In genomic region chr15:88716350-88716749, GRCm38 (mm10) we compare ENCODE assay signal across 8 mouse cellular contexts. TPM values are rescaled to one million over a fixed set of nuclear protein-coding genes. Genes with fewer than 3 reads are reported as not detected.
DNase-seq lines count a peak whose midpoint lies in the region; ATAC-seq and TF ChIP-seq lines count a peak whose summit lies in the region.

No protein-coding gene starts in this region.

- TF ChIP-seq POLR2A in MEL (IDR thresholded peaks at IDR 0.05; ENCODE audit: control insufficient read depth in 1 of 2, insufficient read depth in 1 of 2, low read depth in 1 of 2, low read length in 2 of 2, poor library complexity in 1 of 2) = no peak

- intact Hi-C loops in left cerebral cortex, postnatal 36 days (cut with DNase I) = no loop called here

- H3K4me1 ChIP-seq in intestine, postnatal 0 days (replicated peaks; ENCODE audit: control insufficient read depth, insufficient read depth, low read length) = no peaks in the 10 kb centered on the region
- H3K4me1 ChIP-seq in intestine, embryonic 16.5 days (ENCODE audit: control insufficient read depth, insufficient read depth, low read length) = no peaks in the 10 kb centered on the region
- no peaks in the 10 kb centered on the region for H3K4me1 ChIP-seq in MEL (ENCODE audit: control insufficient read depth in 1 of 2, insufficient read depth in 2 of 2, low read length in 2 of 2)

- no peak overlapping the region for H3K9ac ChIP-seq in intestine, postnatal 0 days (ENCODE audit: low read depth, low read length)
- no peak overlapping the region for H3K9ac ChIP-seq in intestine, embryonic 16.5 days (ENCODE audit: low read depth, low read length)
- no peak overlapping the region for H3K9ac ChIP-seq in MEL (ENCODE audit: control insufficient read depth, low read depth, low read length, poor library complexity, severe bottlenecking)

- no peak for TF ChIP-seq EP300 in MEL (IDR thresholded peaks at IDR 0.05; ENCODE audit: low read depth in 1 of 2, low read length in 2 of 2)

- ATAC-seq in intestine, postnatal 0 days = no peak
- ATAC-seq in intestine, embryonic 16.5 days = no peak

- no peaks in the 10 kb centered on the region for H3K27me3 ChIP-seq in intestine, postnatal 0 days (replicated peaks; ENCODE audit: control insufficient read depth, insufficient read depth, low read length)
- H3K27me3 ChIP-seq in intestine, embryonic 16.5 days (replicated peaks; ENCODE audit: control insufficient read depth, insufficient read depth, low read length) = no peaks in the 10 kb centered on the region
- no peaks in the 10 kb centered on the region for H3K27me3 ChIP-seq in MEL (ENCODE audit: control insufficient read depth in 1 of 2, insufficient read depth in 2 of 2, low read length in 2 of 2)

- H3K9me3 ChIP-seq in intestine, postnatal 0 days (ENCODE audit: control insufficient read depth) = no peaks in the 10 kb centered on the region
- no peaks in the 10 kb centered on the region for H3K9me3 ChIP-seq in intestine, embryonic 16.5 days (ENCODE audit: control insufficient read depth, low read length)
- H3K9me3 ChIP-seq in MEL (replicated peaks; ENCODE audit: insufficient read depth, low read length) = no peaks in the 10 kb centered on the region

- TF ChIP-seq CTCF in intestine, postnatal 0 days (IDR thresholded peaks at IDR 0.05; ENCODE audit: low read depth) = peak; percentile 60
- TF ChIP-seq CTCF in MEL (IDR thresholded peaks at IDR 0.05 in 2 of 3, conservative IDR thresholded peaks at IDR 0.05 in 1 of 3; ENCODE audit: control insufficient read depth in 1 of 3, insufficient read depth in 1 of 3, low read depth in 2 of 3, low read length in 3 of 3, poor library complexity in 1 of 3, severe bottlenecking in 1 of 3) = peak in 2 of 3 experiments; percentile 55 to 82; a peak in 4 of 6 replicates

- TF ChIP-seq RAD21 in MEL (IDR thresholded peaks at IDR 0.05; ENCODE audit: low read depth, low read length) = peak; percentile 13

- peaks cover 89% of the 10 kb centered on the region for H3K36me3 ChIP-seq in intestine, postnatal 0 days (ENCODE audit: control insufficient read depth, insufficient read depth)
- peaks cover 37% of the 10 kb centered on the region for H3K36me3 ChIP-seq in intestine, embryonic 16.5 days (ENCODE audit: control insufficient read depth, insufficient read depth, low read length)
- peaks cover 0 to 47% of the 10 kb centered on the region in 2 experiments; a peak in 2 of 4 replicates for H3K36me3 ChIP-seq in MEL (ENCODE audit: control insufficient read depth in 1 of 2, insufficient read depth in 2 of 2, low read length in 2 of 2)

- no peak overlapping the region for H3K27ac ChIP-seq in intestine, postnatal 0 days (ENCODE audit: low read depth, low read length)
- no peak overlapping the region for H3K27ac ChIP-seq in intestine, embryonic 16.5 days (ENCODE audit: low read length)
- no peak overlapping the region for H3K27ac ChIP-seq in MEL (ENCODE audit: control insufficient read depth, low read depth, low read length)

- H3K79me2 ChIP-seq in MEL (ENCODE audit: control insufficient read depth, insufficient read depth, low read length, poor library complexity) = peaks cover 14% of the 10 kb centered on the region

- peak; percentile 43 for DNase-seq in A20 (ENCODE audit: low read depth, low spot score)
- peak; percentile 67 for DNase-seq in MEL (ENCODE audit: low read depth, low spot score)
- peak; percentile 16 to 60 for DNase-seq in kidney, postnatal 36 days
- DNase-seq in gastrocnemius, postnatal 10 days = no peak
- no peak for DNase-seq in adrenal gland, postnatal 36 days
- no peak for DNase-seq in left cerebral cortex, postnatal 36 days (ENCODE audit: low spot score in 2 of 2)

- no peak overlapping the region for H3K4me2 ChIP-seq in intestine, postnatal 0 days (replicated peaks; ENCODE audit: low read depth)
- H3K4me2 ChIP-seq in intestine, embryonic 16.5 days (ENCODE audit: low read depth, low read length) = no peak overlapping the region

- no peak overlapping the region for H3K4me3 ChIP-seq in intestine, postnatal 0 days (ENCODE audit: low read depth, low read length)
- no peak overlapping the region for H3K4me3 ChIP-seq in intestine, embryonic 16.5 days (ENCODE audit: low read length)
- H3K4me3 ChIP-seq in MEL (ENCODE audit: control insufficient read depth in 1 of 2, insufficient read depth in 1 of 2, low read depth in 2 of 2, low read length in 2 of 2) = no peak overlapping the region

TF ChIP-seq in MEL, 35 proteins besides CTCF, POLR2A, EP300 and RAD21:
- TF ChIP-seq UBTF (IDR thresholded peaks at IDR 0.05; ENCODE audit: borderline replicate concordance, insufficient read depth, low read depth, low read length) (no peak), ZC3H11A (IDR thresholded peaks at IDR 0.05; ENCODE audit: low read depth, low read length) (no peak), POLR2AphosphoS5 (IDR thresholded peaks at IDR 0.05; ENCODE audit: borderline replicate concordance, low read depth, low read length) (no peak), ELF1 (IDR thresholded peaks at IDR 0.05; ENCODE audit: low read depth, low read length) (no peak), SMC3 (IDR thresholded peaks at IDR 0.05; ENCODE audit: low read depth, low read length) (peak; percentile 39)

RNA-seq across cellular contexts. Expression of gene Brd1, which starts 17.7 kb away (rescaled TPM):
- polyA plus RNA-seq in intestine, postnatal 0 days (2015; fragmentation: Nextera tagmentation; extraction: Ambion mirVana) = 11.4 and 13.3 TPM in 2 replicates
- polyA plus RNA-seq in intestine, embryonic 16.5 days (2015; fragmentation: Nextera tagmentation; extraction: Ambion mirVana) = 13.4 and 14.1 TPM in 2 replicates
- total RNA-seq in MEL (2012; rRNA removed) = 33.7 and 33.8 TPM in 2 replicates
- polyA plus RNA-seq in MEL (2012; ENCODE audit: insufficient read depth in 1 of 2, insufficient read length in 2 of 2, low read depth in 1 of 2, low replicate concordance in 2 of 2, missing spikeins in 1 of 2) = 10 to 100 TPM; 43.1 to 72.7 TPM
- 10 to 100 TPM; 26.5 to 33.4 TPM for total RNA-seq in gastrocnemius, postnatal 10 days (2021)
- 10 to 100 TPM; 54.0 to 65.9 TPM for total RNA-seq in adrenal gland, postnatal 36 days (2021)
- total RNA-seq in left cerebral cortex, postnatal 36 days (2021) = 10 to 100 TPM; 50.7 to 55.8 TPM

RNA-seq across cellular contexts. Expression of gene Zbed4, which starts 35.1 kb away (rescaled TPM):
- polyA plus RNA-seq in intestine, postnatal 0 days (2015; fragmentation: Nextera tagmentation; extraction: Ambion mirVana) = 4.9 and 5.1 TPM in 2 replicates
- 11.9 and 12.4 TPM in 2 replicates for polyA plus RNA-seq in intestine, embryonic 16.5 days (2015; fragmentation: Nextera tagmentation; extraction: Ambion mirVana)
- total RNA-seq in MEL (2012; rRNA removed) = 57.3 and 57.9 TPM in 2 replicates
- 10 to 100 TPM in 1 of 2 experiments, not detected in 1; 53.2 TPM for polyA plus RNA-seq in MEL (2012; ENCODE audit: insufficient read depth in 1 of 2, insufficient read length in 2 of 2, low read depth in 1 of 2, low replicate concordance in 2 of 2, missing spikeins in 1 of 2)
- total RNA-seq in gastrocnemius, postnatal 10 days (2021) = 1 to 10 TPM; 7.2 to 9.4 TPM
- 10 to 100 TPM in 1 of 2 experiments, 1 to 10 TPM in 1; 9.6 to 11.3 TPM for total RNA-seq in adrenal gland, postnatal 36 days (2021)
- total RNA-seq in left cerebral cortex, postnatal 36 days (2021) = 10 to 100 TPM in 1 of 2 experiments, 1 to 10 TPM in 1; 9.8 to 11.4 TPM

Comparison
In these comparisons a context has a peak if more than half of its experiments do, and no peak if none do; other contexts are left out.
1. DNase-seq: peak in A20 (single experiment), MEL (single experiment) and kidney, postnatal 36 days (2 of 2); none in gastrocnemius, postnatal 10 days (single experiment), adrenal gland, postnatal 36 days (0 of 2) and left cerebral cortex, postnatal 36 days (0 of 2).